Mouse (Mus musculus): ENCODE results near the gene Tmem120b.

Tmem120b gene

DNA sequence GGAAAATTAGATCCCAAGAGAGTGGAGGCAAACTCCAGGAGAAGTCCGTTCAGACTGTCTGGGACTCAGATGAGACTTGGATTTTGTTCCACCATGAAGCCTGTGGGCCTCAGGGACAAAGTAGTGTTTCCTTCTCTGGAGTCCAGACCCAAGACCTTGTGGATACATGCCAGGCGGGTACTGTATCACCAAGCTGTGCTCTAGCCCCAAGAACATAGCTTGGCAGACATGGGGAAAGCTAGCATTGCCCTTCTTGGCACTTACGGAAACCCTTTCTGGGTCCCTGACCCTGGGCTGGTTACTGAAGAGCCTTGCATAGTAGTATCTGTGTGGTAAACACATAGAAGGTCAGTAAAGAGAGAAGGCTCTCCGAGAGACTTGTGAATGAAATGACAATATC, 91.2 kb downstream of the Tmem120b start:
- no peak for DNase-seq (ENCODE audit: low read depth, low spot score)

DNA sequence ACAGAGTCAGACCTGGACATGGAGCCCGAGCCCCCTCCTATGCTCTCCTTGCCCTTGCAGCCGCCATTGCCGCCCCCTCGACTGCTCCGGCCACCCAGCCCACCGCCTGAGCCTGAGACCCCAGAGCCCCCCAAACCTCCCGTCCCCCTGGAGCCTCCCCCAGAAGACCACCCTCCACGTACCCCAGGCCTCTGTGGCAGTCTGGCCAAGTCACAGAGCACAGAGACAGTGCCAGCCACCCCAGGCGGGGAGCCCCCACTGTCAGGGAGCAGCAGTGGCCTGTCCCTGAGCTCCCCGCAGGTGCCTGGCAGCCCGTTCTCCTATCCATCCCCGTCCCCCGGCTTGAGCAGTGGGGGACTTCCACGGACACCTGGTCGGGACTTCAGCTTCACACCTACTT, 91.7 kb downstream of the Tmem120b start:
- DNase-seq (ENCODE audit: low read depth, low spot score) = no peak

DNA sequence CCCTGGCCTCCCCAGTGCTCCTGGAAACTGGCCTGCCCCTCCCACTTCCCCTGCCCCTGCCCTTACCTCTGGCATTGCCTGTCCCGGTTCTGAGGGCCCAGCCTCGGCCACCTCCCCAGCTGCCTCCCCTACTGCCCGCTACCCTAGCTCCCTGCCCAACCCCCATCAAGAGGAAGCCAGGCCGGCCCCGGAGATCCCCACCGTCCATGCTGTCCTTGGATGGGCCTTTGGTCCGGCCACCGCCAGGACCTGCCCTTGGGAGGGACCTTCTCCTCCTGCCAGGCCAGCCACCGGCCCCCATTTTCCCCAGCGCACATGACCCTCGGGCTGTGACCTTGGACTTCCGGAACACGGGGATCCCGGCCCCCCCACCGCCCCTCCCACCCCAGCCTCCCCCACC, 92.1 kb downstream of the Tmem120b start:
- DNase-seq (ENCODE audit: low read depth, low spot score) = no peak

DNA sequence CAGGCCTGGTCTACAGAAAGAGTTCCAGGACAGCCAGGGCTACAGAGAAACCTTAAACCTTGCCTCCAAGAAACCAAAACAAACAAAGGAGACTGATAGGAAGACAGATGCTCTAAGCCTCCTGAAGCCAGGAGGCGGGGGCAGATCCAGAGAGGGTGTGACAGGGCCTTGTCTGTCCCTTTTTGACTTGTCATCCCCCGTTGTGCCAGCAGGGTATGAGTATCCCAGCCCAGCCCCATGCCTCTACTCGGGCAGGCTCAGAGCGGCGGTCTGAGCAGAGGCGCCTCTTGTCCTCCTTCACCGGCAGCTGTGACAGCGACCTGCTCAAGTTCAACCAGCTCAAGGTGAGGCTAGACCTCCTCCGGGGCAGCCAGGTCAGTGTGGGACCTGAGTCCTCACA, 94.7 kb downstream of the Tmem120b start:
- DNase-seq (ENCODE audit: low read depth, low spot score) = peak; percentile 84

DNA sequence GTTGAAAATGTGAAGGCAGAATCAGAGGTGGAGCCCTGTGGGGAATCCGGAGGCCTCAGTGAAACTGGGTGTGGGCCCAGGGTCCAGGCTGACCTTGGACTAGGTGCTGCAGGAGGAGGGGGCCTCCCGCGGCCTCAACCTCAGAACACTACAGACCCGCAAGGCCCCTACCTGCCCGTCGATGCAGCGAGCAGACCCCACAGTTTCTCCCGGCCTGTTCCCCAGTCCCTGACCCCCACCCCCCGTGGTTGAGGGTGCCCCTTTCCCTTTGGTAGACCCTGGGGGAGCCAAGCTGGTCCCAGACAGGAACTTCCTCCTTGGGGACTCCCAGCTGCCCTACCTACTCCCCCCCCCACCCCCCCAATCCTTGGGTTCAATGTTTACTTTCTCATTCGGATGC, 98.2 kb downstream of the Tmem120b start:
- no peak for DNase-seq (ENCODE audit: low read depth, low spot score)
